Mouse (Mus musculus): ENCODE measurements around the gene Rell1. TPM values are rescaled to one million over a fixed set of nuclear protein-coding genes. Genes with fewer than 3 reads are reported as not detected.

The Rell1 gene
- polyA plus RNA-seq (2015; fragmentation: Nextera tagmentation; extraction: Ambion mirVana): 10.4 and 11.2 TPM in 2 replicates

DNA sequence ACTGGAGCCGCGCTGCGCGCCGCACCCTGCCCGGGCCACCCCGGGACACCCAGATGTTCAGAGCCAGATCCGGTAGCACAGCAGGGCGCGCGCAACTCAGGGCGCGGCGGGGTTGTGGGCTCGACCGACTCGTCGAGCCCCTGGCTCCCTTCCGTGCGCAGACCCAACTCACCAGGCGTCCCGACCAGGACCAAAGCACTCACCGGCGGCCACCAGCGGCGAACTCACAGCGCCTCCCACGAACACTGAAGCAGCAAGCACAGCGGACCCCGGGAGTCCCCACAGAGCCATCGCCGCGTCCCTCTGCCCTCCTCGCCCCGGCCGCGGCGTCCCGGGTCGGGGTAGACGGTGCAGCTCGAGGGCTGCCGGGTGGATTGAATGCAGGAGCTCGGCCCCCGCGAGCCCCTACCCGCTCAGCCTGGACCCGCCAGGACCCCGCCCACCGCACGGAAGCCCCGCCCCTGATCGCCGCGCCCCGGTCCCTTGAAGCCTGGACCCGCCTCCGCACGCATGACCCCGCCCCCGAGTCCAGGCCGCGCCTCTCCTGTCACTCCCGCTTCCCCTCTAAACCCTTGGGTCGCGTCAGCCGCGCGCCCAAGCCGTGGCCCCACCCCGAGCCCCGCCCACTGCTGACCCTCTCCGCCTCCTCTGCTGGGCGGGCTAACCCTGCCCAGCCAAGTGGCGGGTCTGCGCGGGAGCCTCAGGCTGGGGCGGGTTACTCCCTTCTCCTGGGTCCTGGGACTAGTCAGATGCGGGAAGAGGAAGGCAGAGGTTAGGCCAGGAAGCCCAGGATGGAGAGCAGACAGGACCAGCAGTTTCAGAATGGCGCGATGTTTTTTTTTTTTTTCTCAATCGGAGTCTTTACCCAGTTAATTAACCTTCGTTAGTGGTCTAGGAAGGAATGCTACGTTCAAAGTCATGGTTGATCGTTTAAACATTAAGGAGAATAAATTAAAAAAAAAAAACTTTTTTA is at the start of gene Rell1:
TSS of gene Rell1 (minus strand) at position 455 of the 973 bp plus-strand sequence.
- peak; percentile 94 for DNase-seq (ENCODE audit: low spot score)

GRCm38 (mm10) chr5:64012596-64013366 is 44.1 kb upstream of the Rell1 start:
- DNase-seq (ENCODE audit: low spot score): no peak

GRCm38 (mm10) chr5:64006548-64006947 is 37.9 kb upstream of the Rell1 start:
- DNase-seq (ENCODE audit: low spot score): no peak

DNA sequence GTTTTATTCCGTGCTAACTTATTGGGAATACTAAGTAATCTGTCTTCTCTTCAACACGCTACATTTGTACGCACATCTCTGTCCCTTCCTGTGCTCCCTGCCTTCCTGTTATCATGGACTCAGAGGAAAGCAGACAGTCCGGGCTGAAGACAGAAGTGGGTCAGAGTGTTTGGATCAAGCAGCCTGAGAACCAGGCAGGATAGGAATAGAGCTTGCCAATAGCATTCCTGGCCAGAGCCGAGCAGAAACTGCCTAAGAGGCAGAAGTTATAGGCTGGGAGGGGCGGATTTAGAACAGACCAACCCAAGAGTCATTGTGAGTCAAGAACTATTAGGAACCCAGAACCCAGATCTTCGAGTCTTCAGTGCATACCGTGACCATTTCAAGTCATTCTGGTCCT is 34.6 kb upstream of the Rell1 start:
- DNase-seq (ENCODE audit: low spot score): no peak

- DNase-seq (ENCODE audit: low spot score): no peak
Observed at GRCm38 (mm10) chr5:63993865-63994264, 25.2 kb upstream of the Rell1 start.

DNA sequence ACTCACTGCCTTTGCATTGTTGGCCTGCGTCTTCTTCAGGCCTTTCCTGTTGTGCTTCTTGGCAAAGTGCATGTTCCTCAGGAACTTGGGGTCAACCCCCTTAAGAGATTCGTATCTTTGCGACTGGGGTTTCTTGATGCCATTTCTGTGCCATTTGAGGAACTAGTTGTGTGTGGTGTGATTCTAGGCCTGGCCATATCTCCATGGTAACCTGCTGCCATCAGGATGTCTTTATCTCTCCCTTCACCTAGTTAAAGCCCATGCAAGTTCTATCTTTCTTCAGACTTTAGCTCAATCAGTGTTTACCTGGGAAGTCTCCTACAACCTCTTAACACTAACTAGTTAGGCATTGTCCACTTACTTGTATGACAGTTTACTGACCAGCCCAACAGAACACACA is 22.0 kb upstream of the Rell1 start:
- DNase-seq (ENCODE audit: low spot score): no peak

- DNase-seq (ENCODE audit: low spot score): no peak
Observed at GRCm38 (mm10) chr5:63986337-63986736, 17.6 kb upstream of the Rell1 start.

DNA sequence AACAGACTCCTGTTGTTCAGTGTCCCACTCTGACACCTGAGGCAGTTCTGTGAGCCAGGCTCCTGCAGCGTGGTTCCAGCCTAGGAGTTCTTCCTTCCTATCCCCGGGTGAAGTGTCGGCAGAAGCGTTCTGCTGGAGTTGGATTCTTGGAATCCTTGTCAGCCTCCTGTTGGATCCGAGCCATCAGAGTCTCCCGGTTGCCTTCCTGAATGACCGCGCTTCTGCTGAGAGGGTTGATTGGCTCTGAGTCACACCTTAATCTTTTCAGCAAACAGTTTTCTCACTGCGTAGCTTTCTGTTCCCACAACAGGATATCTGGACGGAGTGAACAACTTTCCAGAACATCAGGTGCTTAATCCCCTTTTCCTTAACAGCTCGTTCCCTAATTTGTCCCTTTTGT is 13.6 kb upstream of the Rell1 start:
- no peak for DNase-seq (ENCODE audit: low spot score)

DNA sequence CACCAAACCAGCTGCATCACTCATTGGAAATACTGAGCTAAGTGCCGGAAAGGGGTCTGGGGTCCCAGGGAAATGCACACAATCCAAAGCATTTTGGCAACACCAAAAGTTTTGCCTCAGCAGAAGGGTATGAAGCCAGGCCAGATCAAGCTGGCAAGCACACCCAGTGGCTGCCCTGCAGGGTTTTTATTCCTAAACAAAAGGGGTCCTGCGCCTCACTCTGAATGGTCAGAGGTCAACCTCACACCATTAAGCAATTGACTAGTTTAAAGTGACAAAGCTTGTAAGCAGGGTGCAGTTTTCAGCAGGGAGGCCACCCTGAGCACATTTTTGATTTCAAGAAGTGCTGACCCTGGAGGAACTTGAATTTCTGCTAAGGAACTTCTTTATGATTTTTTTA is 2.3 kb upstream of the Rell1 start:
- DNase-seq (ENCODE audit: low spot score): no peak

GRCm38 (mm10) chr5:63970281-63970732 is 1.6 kb upstream of the Rell1 start:
- DNase-seq (ENCODE audit: low spot score): no peak

DNA sequence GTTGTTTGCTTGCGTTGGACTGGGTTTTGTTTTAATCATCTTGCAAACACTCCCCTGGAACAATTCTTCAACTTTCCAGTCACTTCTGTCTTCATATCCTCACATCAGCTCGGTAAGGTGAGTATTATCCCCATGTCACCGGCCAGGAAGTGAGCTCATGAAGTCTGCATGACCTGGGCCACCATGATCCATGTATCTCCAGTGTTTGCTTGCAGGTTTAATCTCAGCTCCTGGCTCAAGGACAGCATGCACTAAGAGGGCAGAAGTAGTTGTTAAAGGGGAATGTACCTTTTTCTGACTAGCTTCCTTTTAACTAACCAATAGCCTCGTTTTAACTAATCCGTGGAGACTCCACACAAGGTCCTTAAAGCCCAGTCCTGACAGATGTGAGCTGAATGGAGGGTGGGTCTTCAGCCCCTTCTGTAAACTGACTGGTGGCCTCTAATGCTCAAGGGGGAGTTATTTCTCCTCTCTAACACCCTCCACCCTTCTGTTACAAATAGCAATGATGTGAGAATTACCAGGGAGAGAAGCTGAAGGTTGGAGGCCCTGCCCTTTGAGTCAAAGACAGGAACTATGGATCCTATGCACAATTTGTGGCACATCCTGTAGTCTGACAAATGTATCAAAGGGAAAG is 897 bp upstream of the Rell1 start:
- DNase-seq (ENCODE audit: low spot score): no peak

DNA sequence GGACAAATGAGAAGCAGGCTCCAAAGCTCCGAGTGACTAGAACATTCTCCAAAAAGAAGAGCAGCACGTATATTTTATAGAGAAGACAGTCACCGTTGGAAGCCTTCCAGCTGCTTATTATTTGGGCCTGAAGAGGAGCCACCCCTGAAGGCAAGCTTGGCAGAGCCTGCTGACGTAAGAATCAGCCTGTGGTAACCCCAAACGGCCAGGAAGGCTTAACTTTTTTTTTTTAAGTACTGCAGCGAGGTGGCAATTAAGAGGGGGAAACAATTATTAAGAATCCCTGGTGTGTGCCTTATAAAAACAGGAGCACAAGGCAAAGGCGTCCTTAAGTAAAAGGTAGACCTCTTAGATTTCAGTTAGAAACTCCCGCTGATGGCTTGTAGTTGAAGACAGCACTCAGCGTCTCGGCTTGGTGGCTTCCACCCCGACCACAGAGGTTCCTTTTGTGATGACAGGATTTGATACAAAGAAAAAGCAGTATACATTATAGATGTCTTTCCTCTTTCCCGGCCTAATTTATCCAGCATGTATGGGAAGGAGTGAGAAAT is 1.0 kb downstream of the Rell1 start:
- peak; percentile 60 for DNase-seq (ENCODE audit: low spot score)

- no peak for DNase-seq (ENCODE audit: low spot score)
Observed at GRCm38 (mm10) chr5:63966379-63966778, 2.3 kb downstream of the Rell1 start.

DNA sequence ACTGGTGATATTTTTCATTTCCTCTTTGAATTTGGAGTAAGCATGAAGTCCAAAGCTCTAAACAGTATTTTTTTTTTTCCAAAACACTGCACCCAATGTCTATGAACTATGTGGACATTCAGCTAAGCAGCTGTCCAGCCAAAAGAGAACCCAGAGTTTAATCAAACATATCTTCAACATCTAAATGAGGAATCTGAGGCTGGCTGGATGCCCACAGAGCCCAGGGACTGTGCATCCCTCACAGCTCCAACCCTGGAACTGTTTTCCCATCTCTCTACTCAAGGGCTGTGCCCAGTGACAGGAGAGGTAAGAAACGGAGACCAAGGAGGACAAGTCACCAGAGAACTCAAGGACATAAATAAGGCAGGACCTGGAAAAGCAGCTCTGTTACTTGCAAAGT is 2.8 kb downstream of the Rell1 start:
- no peak for DNase-seq (ENCODE audit: low spot score)

DNA sequence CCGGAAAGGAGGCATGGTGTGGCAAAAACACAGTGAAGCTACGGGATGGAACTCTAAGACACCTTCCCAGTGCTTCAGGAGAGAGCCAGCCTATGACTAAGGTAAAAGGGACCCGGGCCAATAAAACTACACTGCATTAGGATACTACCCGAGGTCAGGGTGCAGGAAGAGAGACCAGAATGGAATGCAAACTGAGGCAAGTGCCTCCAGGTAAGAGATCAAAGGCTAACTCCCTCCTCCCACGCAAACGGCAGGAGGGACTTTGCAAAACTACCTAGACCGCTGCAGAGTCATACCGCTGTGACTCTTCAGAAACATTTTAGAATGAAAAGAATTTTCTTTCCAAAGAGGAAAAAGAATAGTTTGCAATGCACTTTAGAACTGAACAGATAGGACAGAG is 4.1 kb downstream of the Rell1 start:
- no peak for DNase-seq (ENCODE audit: low spot score)

- DNase-seq (ENCODE audit: low spot score): no peak
Observed at GRCm38 (mm10) chr5:63961726-63962125, 7.0 kb downstream of the Rell1 start.

DNA sequence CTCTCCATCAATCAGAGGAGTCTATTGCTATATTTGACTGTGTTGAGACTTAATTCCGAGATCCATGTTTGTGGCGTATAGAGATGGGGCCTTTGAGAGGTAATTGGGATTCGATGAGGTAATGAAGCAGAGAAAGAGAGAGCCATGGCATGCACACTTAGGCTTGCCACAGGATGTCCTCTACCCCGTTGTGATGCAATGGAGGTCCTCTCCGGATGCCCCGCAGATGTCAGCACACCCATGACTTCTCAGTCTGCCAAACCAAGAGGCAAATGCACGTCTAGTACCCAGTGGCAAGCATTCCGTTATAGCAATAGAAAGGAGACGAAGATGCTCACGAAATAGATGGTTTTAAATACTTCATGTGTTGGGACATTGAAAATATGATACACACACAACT is 8.1 kb downstream of the Rell1 start:
- no peak for DNase-seq (ENCODE audit: low spot score)

DNA sequence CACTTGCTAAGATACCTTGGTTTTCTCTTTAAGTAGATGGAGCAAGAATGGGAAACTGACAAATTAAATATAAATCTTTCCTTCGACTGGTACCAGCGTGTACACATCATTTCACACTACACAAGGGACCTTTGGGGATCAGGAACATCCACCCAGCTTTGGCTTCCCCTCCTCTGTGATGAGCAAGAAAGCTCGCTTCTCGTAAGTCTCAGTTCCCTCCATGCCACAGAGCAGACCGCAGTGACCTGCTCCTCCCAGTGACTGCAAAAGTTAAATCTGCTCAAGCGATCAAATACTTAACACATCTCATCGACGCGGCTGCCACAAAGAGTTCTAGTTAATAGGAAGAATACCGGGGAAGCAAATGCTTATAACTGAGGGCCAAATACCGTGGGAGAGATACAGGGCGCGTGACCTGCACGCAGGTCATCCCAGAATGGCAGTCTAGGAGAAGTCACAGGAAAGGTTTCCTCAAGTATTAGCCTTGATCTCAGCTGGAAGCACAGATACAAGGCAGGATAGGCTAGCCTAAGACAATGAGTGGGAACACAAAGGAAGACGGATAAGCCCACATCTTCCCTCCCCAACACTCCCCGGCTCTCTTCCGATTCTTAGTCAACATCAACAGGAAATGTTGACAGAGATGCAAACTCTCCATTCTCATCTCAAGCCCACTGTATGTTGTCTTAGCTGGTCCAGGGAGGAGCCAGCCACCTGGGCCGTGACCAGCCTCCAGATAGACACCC is 9.6 kb downstream of the Rell1 start:
- no peak for DNase-seq (ENCODE audit: low spot score)

- DNase-seq (ENCODE audit: low spot score): peak; percentile 24
Observed at GRCm38 (mm10) chr5:63957607-63958006, 11.1 kb downstream of the Rell1 start.

DNA sequence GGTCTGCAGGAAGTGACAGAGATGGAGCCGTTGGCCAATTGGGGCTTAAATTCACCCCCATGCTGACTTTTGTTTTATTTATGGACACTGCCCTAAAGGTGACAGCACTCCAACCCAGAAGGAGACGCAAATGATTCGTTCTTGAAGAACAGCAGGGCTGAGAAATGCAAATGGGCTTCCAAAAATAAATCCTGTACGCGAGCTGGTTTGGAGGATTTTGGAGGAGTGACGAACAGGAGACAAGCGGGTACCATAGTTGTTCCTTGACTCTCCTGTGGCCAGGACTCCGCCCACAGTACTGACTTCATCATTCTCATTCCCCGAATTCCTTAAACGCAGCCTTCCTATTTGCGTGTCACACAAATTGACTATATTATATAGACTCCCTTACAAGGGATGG is 12.3 kb downstream of the Rell1 start:
- no peak for DNase-seq (ENCODE audit: low spot score)

Data from thymus, postnatal 0 days (tissue).